Mouse (Mus musculus) hindbrain, embryonic 11.5 days (tissue): ENCODE measurements around the gene Gucd1. TPM values are rescaled to one million over a fixed set of nuclear protein-coding genes. Genes with fewer than 3 reads are reported as not detected.

Experiments
- ATAC-seq: fragments of 200-750 bp; cut with Nextera tagmentation; 2 replicates; pipeline ENCODE4 v1.8.0; 2017; ENCODE audit warnings: mild to moderate bottlenecking, moderate TSS enrichment, moderate library complexity; ENCODE audit not compliant: low FRiP score
- DNase-seq: peaks from one replicate; pipeline ENCODE4 v3.0.0-alpha.2; 2015; ENCODE audit warnings: low spot score
- H3K27ac ChIP-seq: fragments of 300-500 bp; sonication (generic); 2 replicates; pipeline ENCODE4 v1.5.1; 2014; ENCODE audit warnings: mild to moderate bottlenecking, low read depth, low read length
- H3K27me3 ChIP-seq: fragments of 300-500 bp; sonication (generic); 2 replicates; pipeline ENCODE4 v1.6.1; 2014; ENCODE audit warnings: mild to moderate bottlenecking, low read length, moderate library complexity, mixed read lengths; ENCODE audit not compliant: control insufficient read depth, insufficient read depth
- H3K36me3 ChIP-seq: fragments of 300-500 bp; sonication (generic); 2 replicates; pipeline ENCODE4 v1.6.1; 2014; ENCODE audit warnings: mild to moderate bottlenecking, low read length, moderate library complexity, mixed read lengths; ENCODE audit not compliant: control insufficient read depth, insufficient read depth
- H3K4me1 ChIP-seq: fragments of 300-500 bp; sonication (generic); replicated peaks from 2 replicates; pipeline ENCODE4 v1.6.1; 2014; ENCODE audit warnings: low read length, mixed read lengths; ENCODE audit not compliant: control insufficient read depth, insufficient read depth
- H3K4me2 ChIP-seq: fragments of 300-500 bp; sonication (generic); replicated peaks from 2 replicates; pipeline ENCODE4 v1.6.1; 2014; ENCODE audit warnings: mild to moderate bottlenecking, low read depth, low read length
- H3K4me3 ChIP-seq: fragments of 300-500 bp; sonication (generic); 2 replicates; pipeline ENCODE4 v1.5.1; 2014; ENCODE audit warnings: low read depth, low read length
- H3K9ac ChIP-seq: fragments of 300-500 bp; sonication (generic); 2 replicates; pipeline ENCODE4 v1.6.1; 2014; ENCODE audit warnings: low read depth, low read length
- H3K9me3 ChIP-seq: fragments of 300-500 bp; sonication (generic); 2 replicates; pipeline ENCODE4 v1.6.1; 2016; ENCODE audit warnings: low read length; ENCODE audit not compliant: control insufficient read depth
- WGBS: fragments of 180-500 bp; shearing (Covaris S2); extraction: QIAGEN DNeasy Blood & Tissue Kit; methylation state at CpG from one replicate; pipeline ENCODE4 v1.1.7; 2014; 5-methylcytosine and 5-hydroxymethylcytosine counted together
- polyA plus RNA-seq: library from polyadenylated mRNA; unstranded; fragments of >200 nt; fragmentation: Nextera tagmentation; extraction: Ambion mirVana; gene quantifications from 2 replicates; pipeline ENCODE4 v1.2.1, GENCODE M21; 2014

Gene Gucd1
- polyA plus RNA-seq, 1 experiment from 2014 or later, result 26.7 TPM

GRCm38 (mm10) chr10:75551175-75551574 lies 33.4 kb upstream of the Gucd1 start:
- no peak for DNase-seq
- H3K4me3 ChIP-seq, result no peak overlapping the region
- H3K36me3 ChIP-seq, result no peaks in the 10 kb centered on the region
- H3K4me2 ChIP-seq, result no peak overlapping the region
- no peak overlapping the region for H3K27ac ChIP-seq
- no peaks in the 10 kb centered on the region for H3K27me3 ChIP-seq
- H3K4me1 ChIP-seq, result no peaks in the 10 kb centered on the region
- 51% methylated on average over 12 of the region's 12 CpGs for WGBS
- H3K9me3 ChIP-seq, result no peaks in the 10 kb centered on the region
- no peak overlapping the region for H3K9ac ChIP-seq
- no peak for ATAC-seq

- Histone ChIP-seq H3K27me3 (no peaks in the 10 kb centered on the region), H3K4me1 (no peaks in the 10 kb centered on the region), H3K9ac (no peak overlapping the region), H3K9me3 (no peaks in the 10 kb centered on the region), H3K4me3 (no peak overlapping the region), H3K36me3 (no peaks in the 10 kb centered on the region), H3K27ac (no peak overlapping the region), H3K4me2 (no peak overlapping the region)
- ATAC-seq, result no peak
- DNase-seq, result no peak
- 77% methylated on average over 7 of the region's 7 CpGs for WGBS
Observed at GRCm38 (mm10) chr10:75549886-75550285, 32.1 kb upstream of the Gucd1 start.

- DNase-seq (no peak), ATAC-seq (no peak)
- no peak overlapping the region for H3K27ac ChIP-seq
- H3K4me1 ChIP-seq, result no peaks in the 10 kb centered on the region
- no peaks in the 10 kb centered on the region for H3K27me3 ChIP-seq
- no peak overlapping the region for H3K4me3 ChIP-seq
- no peaks in the 10 kb centered on the region for H3K9me3 ChIP-seq
- 81% methylated on average over 14 of the region's 14 CpGs for WGBS
- no peak overlapping the region for H3K9ac ChIP-seq
- no peaks in the 10 kb centered on the region for H3K36me3 ChIP-seq
- no peak overlapping the region for H3K4me2 ChIP-seq
Observed at GRCm38 (mm10) chr10:75548486-75548885, 30.7 kb upstream of the Gucd1 start.

- no peaks in the 10 kb centered on the region for H3K4me1 ChIP-seq
- DNase-seq, result no peak
- no peak overlapping the region for H3K9ac ChIP-seq
- H3K4me2 ChIP-seq, result no peak overlapping the region
- no peaks in the 10 kb centered on the region for H3K36me3 ChIP-seq
- 84% methylated on average over 7 of the region's 7 CpGs for WGBS
- H3K27me3 ChIP-seq, result no peaks in the 10 kb centered on the region
- no peaks in the 10 kb centered on the region for H3K9me3 ChIP-seq
- H3K4me3 ChIP-seq, result no peak overlapping the region
- ATAC-seq, result no peak
- no peak overlapping the region for H3K27ac ChIP-seq
Observed at GRCm38 (mm10) chr10:75547901-75548300, 30.1 kb upstream of the Gucd1 start.

GRCm38 (mm10) chr10:75536123-75536522 lies 18.4 kb upstream of the Gucd1 start:
- DNase-seq (no peak), ATAC-seq (no peak)
- no peak overlapping the region for H3K4me3 ChIP-seq
- H3K9ac ChIP-seq, result no peak overlapping the region
- H3K4me2 ChIP-seq, result no peak overlapping the region
- 0 out of 2 replicates have a peak, but pooled peaks cover 3% of the 10 kb centered on the region for H3K36me3 ChIP-seq
- H3K27me3 ChIP-seq, result no peaks in the 10 kb centered on the region
- H3K27ac ChIP-seq, result no peak overlapping the region
- 91% methylated on average over 5 of the region's 5 CpGs for WGBS
- no peaks in the 10 kb centered on the region for H3K9me3 ChIP-seq
- no peaks in the 10 kb centered on the region for H3K4me1 ChIP-seq

DNA sequence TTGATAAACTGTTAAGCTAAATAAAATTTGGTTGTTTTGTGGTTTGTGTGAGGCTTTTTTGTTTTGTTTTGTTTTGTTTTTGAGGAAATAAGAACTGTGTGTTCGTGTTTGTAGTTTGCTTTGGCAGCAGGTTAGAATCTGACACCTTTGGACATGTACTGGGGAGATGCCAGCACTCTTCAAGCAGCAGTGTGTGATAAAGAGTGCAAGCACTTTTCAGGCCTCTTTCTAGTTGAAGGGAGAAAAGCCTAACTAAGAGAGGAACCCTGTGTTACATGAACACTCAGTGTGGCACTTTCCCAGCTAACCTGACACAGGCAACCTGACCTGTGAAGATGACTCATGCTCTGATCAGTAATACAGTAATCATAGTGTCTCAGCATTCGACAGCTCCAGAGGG lies 17.7 kb upstream of the Gucd1 start:
- ATAC-seq, result no peak
- Histone ChIP-seq H3K27me3 (no peaks in the 10 kb centered on the region), H3K4me1 (no peaks in the 10 kb centered on the region), H3K9ac (no peak overlapping the region), H3K9me3 (no peaks in the 10 kb centered on the region), H3K4me3 (no peak overlapping the region), H3K4me2 (no peak overlapping the region), H3K36me3 (0 out of 2 replicates have a peak, but pooled peaks cover 3% of the 10 kb centered on the region), H3K27ac (no peak overlapping the region)
- WGBS, result 91% methylated on average over 2 of the region's 2 CpGs
- no peak for DNase-seq

DNA sequence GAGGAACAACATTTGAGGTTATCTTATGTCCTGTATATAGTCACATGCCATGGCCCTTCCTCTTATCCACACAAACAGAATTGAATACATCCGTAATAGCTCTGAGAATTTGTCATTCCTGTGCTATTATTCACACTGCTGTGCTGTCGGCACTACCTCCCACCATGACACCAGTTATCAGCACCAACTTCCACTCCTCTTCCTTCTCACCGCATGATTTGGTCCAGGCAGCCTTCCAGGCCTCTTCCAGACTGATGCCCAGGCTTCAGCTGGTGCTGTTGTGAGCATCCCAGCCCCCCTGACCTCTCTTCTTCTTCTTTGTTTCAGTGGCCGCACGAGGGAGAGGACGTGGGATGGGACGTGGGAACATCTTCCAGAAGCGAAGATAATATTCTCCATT lies 17.2 kb upstream of the Gucd1 start:
- WGBS, result 89% methylated on average over 8 of the region's 8 CpGs
- DNase-seq, result no peak

DNA sequence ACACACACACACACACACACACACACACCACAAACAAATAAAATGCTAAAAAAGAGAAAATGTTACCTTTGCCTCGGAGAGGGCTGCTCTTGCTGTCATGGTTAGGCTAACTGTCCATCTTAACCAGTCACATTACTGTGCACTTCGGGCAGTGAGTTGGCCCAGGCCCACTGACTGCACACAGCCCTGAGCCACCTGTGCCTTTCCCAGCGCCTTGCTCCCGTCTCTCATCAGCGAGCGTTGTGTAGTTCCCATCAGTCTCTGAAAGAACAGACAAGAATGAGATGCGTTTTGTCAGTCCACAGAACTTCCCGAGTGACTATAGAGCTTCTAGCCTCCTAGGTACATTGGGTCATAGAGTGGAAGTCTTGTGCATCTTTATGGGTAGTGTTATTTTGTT lies 16.4 kb upstream of the Gucd1 start:
- Histone ChIP-seq H3K36me3 (0 out of 2 replicates have a peak, but pooled peaks cover 3% of the 10 kb centered on the region), H3K27ac (no peak overlapping the region), H3K27me3 (no peaks in the 10 kb centered on the region), H3K9me3 (no peaks in the 10 kb centered on the region), H3K9ac (no peak overlapping the region), H3K4me3 (no peak overlapping the region), H3K4me1 (no peaks in the 10 kb centered on the region), H3K4me2 (no peak overlapping the region)
- DNase-seq, result no peak
- WGBS, result 89% methylated on average over 8 of the region's 8 CpGs
- no peak for ATAC-seq

More for the DNA sequence above, 17.2 kb upstream of the Gucd1 start:
- Histone ChIP-seq H3K4me3 (no peak overlapping the region), H3K9me3 (no peaks in the 10 kb centered on the region), H3K36me3 (0 out of 2 replicates have a peak, but pooled peaks cover 3% of the 10 kb centered on the region), H3K4me2 (no peak overlapping the region), H3K9ac (no peak overlapping the region), H3K4me1 (no peaks in the 10 kb centered on the region), H3K27me3 (no peaks in the 10 kb centered on the region), H3K27ac (no peak overlapping the region)
- ATAC-seq, result no peak

DNA sequence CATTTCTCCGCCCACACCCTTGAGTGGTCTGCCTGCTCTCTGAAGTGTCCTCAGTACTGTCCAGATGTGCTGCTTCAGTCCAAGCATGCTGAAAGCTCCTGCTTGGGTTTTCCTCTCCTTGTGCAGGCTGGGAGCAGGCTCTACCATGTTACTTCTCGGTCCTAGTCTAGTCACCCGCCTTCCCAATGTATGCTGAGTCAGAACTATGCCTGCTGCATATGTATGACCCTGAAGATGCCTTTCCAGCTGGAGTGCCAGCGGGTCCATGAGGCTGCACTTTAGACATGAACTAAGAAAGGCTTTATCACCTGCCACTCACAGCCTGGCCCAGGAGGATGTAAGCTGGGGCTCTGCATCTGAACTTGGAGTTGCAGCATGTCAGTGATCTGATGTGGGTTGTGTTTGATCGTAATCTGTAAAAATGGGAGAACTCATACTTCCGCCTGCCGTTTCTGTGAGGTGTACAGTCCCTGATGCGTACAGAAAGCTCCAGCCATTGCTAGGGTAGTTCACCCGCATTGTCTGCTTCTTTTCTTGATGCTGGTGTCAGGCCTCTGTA lies 13.8 kb upstream of the Gucd1 start:
- H3K4me2 ChIP-seq, result no peak overlapping the region
- DNase-seq (no peak), ATAC-seq (no peak)
- H3K9me3 ChIP-seq, result no peaks in the 10 kb centered on the region
- 0 out of 2 replicates have a peak, but pooled peaks cover 3% of the 10 kb centered on the region for H3K36me3 ChIP-seq
- H3K4me3 ChIP-seq, result no peak overlapping the region
- no peak overlapping the region for H3K9ac ChIP-seq
- H3K27ac ChIP-seq, result no peak overlapping the region
- no peaks in the 10 kb centered on the region for H3K4me1 ChIP-seq
- 94% methylated on average over 9 of the region's 9 CpGs for WGBS
- H3K27me3 ChIP-seq, result no peaks in the 10 kb centered on the region
